Mouse (Mus musculus) liver, adult 2 months (tissue): Measurements from ENCODE around the gene Pax5. TPM values are rescaled to one million over a fixed set of nuclear protein-coding genes. Genes with fewer than 3 reads are reported as not detected.

Experiments used
- DNase-seq: peaks from one replicate; pipeline ENCODE4 v3.0.0-alpha.2; 2011; ENCODE audit warnings: low read depth, low spot score; ENCODE audit errors: extremely low read depth
- H3K27ac ChIP-seq: fragments of 200-500 bp; replicated peaks from 2 replicates; pipeline ENCODE4 v1.5.1; 2012; ENCODE audit warnings: low read depth, mild to moderate bottlenecking, control low read depth, inconsistent platforms, low read length; ENCODE audit not compliant: insufficient read depth
- H3K27me3 ChIP-seq: fragments of 200-500 bp; 2 replicates; pipeline ENCODE4 v1.6.1; 2012; ENCODE audit warnings: mild to moderate bottlenecking, moderate library complexity, low read length, inconsistent platforms; ENCODE audit not compliant: control insufficient read depth, insufficient read depth
- H3K36me3 ChIP-seq: fragments of 200-500 bp; 2 replicates; pipeline ENCODE4 v1.6.1; 2012; ENCODE audit warnings: low read length, inconsistent platforms; ENCODE audit not compliant: control insufficient read depth, insufficient read depth
- H3K4me1 ChIP-seq: fragments of 200-500 bp; 2 replicates; pipeline ENCODE4 v1.6.1; 2011; ENCODE audit warnings: low read length; ENCODE audit not compliant: control insufficient read depth, insufficient read depth
- H3K4me3 ChIP-seq: fragments of 200-500 bp; 2 replicates; pipeline ENCODE4 v1.5.1; 2011; ENCODE audit warnings: low read depth, mild to moderate bottlenecking, control low read depth, low read length, moderate library complexity; ENCODE audit not compliant: insufficient read depth
- H3K79me2 ChIP-seq: fragments of 200-500 bp; 2 replicates; pipeline ENCODE4 v1.6.1; 2012; ENCODE audit warnings: inconsistent platforms, mild to moderate bottlenecking, low read length, moderate library complexity; ENCODE audit not compliant: control insufficient read depth, insufficient read depth
- H3K9ac ChIP-seq: fragments of 200-500 bp; 2 replicates; pipeline ENCODE4 v1.6.1; 2012; ENCODE audit warnings: low read depth, mild to moderate bottlenecking, control low read depth, inconsistent platforms, low read length
- CTCF ChIP-seq: fragments of 200-500 bp; IDR thresholded peaks from 2 replicates; pipeline ENCODE4 v1.5.1; 2011; ENCODE audit warnings: low read depth, low read length, control low read depth
- POLR2A ChIP-seq: fragments of 200-500 bp; IDR thresholded peaks from 2 replicates; pipeline ENCODE4 v1.6.1; 2011; ENCODE audit warnings: low read length, control low read depth; ENCODE audit not compliant: insufficient read depth; ENCODE audit errors: extremely low read depth
- WGBS: fragments of 180-500 bp; shearing (Covaris S2); methylation state at CpG from one replicate; pipeline ENCODE4 v1.1.7; 2018; 5-methylcytosine and 5-hydroxymethylcytosine counted together
- polyA plus RNA-seq: library from polyadenylated mRNA; depleted of rRNA; stranded (reverse); fragments of >200 nt; gene quantifications from 2 replicates; pipeline ENCODE4 v1.2.3, GENCODE M21; 2012
- total RNA-seq: library from RNA; depleted of rRNA; stranded (reverse); fragments of >200 nt; gene quantifications from 2 replicates; pipeline ENCODE4 v1.2.3, GENCODE M21; 2014

The Pax5 gene
- total and polyA plus RNA-seq, 2 experiments = 0.18 to 1.4 TPM

GRCm38 (mm10) chr4:44536794-44537193, 173.5 kb downstream of the Pax5 start:
- 80% methylated on average over 4 of the region's 4 CpGs for WGBS
- H3K27ac ChIP-seq = no peak overlapping the region
- no peaks in the 10 kb centered on the region for H3K27me3 ChIP-seq
- H3K9ac ChIP-seq = no peak overlapping the region
- H3K4me1 ChIP-seq = no peaks in the 10 kb centered on the region
- H3K4me3 ChIP-seq = no peak overlapping the region
- no peaks in the 10 kb centered on the region for H3K79me2 ChIP-seq
- no peaks in the 10 kb centered on the region for H3K36me3 ChIP-seq
- DNase-seq = no peak
- no peak for TF ChIP-seq POLR2A
- no peak for TF ChIP-seq CTCF

GRCm38 (mm10) chr4:44535646-44536045, 174.6 kb downstream of the Pax5 start:
- TF ChIP-seq POLR2A (no peak), CTCF (no peak)
- Histone ChIP-seq H3K36me3 (no peaks in the 10 kb centered on the region), H3K79me2 (no peaks in the 10 kb centered on the region), H3K9ac (no peak overlapping the region), H3K27ac (no peak overlapping the region), H3K4me3 (no peak overlapping the region), H3K4me1 (no peaks in the 10 kb centered on the region), H3K27me3 (no peaks in the 10 kb centered on the region)
- WGBS = 90% methylated on average over 4 of the region's 4 CpGs
- no peak for DNase-seq

GRCm38 (mm10) chr4:44533286-44533685, 177.0 kb downstream of the Pax5 start:
- Histone ChIP-seq H3K27ac (no peak overlapping the region), H3K4me1 (no peaks in the 10 kb centered on the region), H3K36me3 (no peaks in the 10 kb centered on the region), H3K4me3 (no peak overlapping the region), H3K9ac (no peak overlapping the region), H3K79me2 (no peaks in the 10 kb centered on the region), H3K27me3 (no peaks in the 10 kb centered on the region)
- TF ChIP-seq POLR2A (no peak), CTCF (no peak)
- DNase-seq = no peak
- WGBS = 78% methylated on average over 5 of the region's 5 CpGs

- Histone ChIP-seq H3K79me2 (no peaks in the 10 kb centered on the region), H3K4me3 (no peak overlapping the region), H3K4me1 (no peaks in the 10 kb centered on the region), H3K27ac (no peak overlapping the region), H3K27me3 (no peaks in the 10 kb centered on the region), H3K9ac (no peak overlapping the region), H3K36me3 (no peaks in the 10 kb centered on the region)
- no peak for TF ChIP-seq POLR2A
- TF ChIP-seq CTCF = no peak
- DNase-seq = no peak
- WGBS = 50% methylated on average over 5 of the region's 5 CpGs
These were observed 177.6 kb downstream of the Pax5 start for GRCm38 (mm10) chr4:44532731-44533130.

- no peaks in the 10 kb centered on the region for H3K79me2 ChIP-seq
- H3K4me3 ChIP-seq = no peak overlapping the region
- 0 out of 2 replicates have a peak, but pooled peaks cover 2% of the 10 kb centered on the region for H3K27me3 ChIP-seq
- H3K4me1 ChIP-seq = no peaks in the 10 kb centered on the region
- 81% methylated on average over 3 of the region's 3 CpGs for WGBS
- H3K9ac ChIP-seq = no peak overlapping the region
- no peak for DNase-seq
- no peaks in the 10 kb centered on the region for H3K36me3 ChIP-seq
- TF ChIP-seq CTCF (no peak), POLR2A (no peak)
- no peak overlapping the region for H3K27ac ChIP-seq
These were observed 185.0 kb downstream of the Pax5 start for GRCm38 (mm10) chr4:44525336-44525735.

DNA sequence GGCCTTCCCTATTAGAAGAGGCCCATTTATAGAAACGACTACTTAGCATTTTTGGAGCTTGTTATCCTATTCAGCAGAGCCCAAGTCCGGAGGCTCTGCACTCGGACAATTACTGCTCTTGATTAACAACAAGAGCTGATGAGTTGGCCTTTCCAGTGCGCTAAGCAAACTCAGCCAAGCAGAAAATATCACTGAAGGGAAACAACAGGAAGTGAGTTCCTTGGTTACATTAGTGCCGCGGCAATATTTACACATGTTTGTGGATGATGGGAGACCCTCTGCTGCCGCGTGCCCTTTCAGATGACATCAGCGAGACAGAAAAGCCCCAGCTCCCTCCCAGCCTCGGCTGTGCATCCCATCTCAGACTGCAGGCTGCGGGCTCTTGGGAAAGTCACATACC, 191.4 kb downstream of the Pax5 start:
- TF ChIP-seq POLR2A (no peak), CTCF (no peak)
- Histone ChIP-seq H3K4me3 (no peak overlapping the region), H3K9ac (no peak overlapping the region), H3K4me1 (no peaks in the 10 kb centered on the region), H3K27ac (no peak overlapping the region), H3K79me2 (no peaks in the 10 kb centered on the region), H3K36me3 (no peaks in the 10 kb centered on the region), H3K27me3 (0 out of 2 replicates have a peak, but pooled peaks cover 2% of the 10 kb centered on the region)
- WGBS = 66% methylated on average over 11 of the region's 11 CpGs
- no peak for DNase-seq
